Mouse (Mus musculus) liver, adult (tissue): ENCODE measurements around the gene Gck.

Experiments used
- GATA4 ChIP-seq: IDR thresholded peaks from 2 replicates; pipeline ENCODE4 v1.6.1; 2014; ENCODE audit warnings: mild to moderate bottlenecking, low read length; ENCODE audit not compliant: insufficient replicate concordance

The Gck gene

GRCm38 (mm10) chr11:5949586-5950352, at the start of gene Gck:
Gene Gck, minus strand, starts transcription at chr11:5950081.
- TF ChIP-seq GATA4: no peak

DNA sequence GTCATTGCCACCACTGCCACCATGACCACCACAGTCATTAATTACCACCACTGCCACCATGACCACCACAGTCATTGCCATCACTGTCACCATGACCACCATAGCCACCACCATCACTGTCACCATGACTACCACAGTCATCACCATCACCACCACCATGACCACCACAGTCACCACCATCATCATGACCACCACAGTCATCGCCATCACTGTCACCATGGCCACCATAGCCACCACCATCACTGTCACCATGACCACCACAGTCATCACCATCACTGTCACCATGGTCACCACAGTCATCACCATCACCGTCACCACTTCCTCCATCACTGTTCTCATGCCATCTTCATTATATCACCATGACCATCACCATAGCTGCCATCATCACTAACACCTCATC, 48.6 kb upstream of the Gck start:
- TF ChIP-seq GATA4: no peak

GRCm38 (mm10) chr11:5995989-5996388, 46.1 kb upstream of the Gck start:
- TF ChIP-seq GATA4: no peak; the same call in 1 of the 2 replicates

GRCm38 (mm10) chr11:5994880-5995279, 45.0 kb upstream of the Gck start:
- no peak for TF ChIP-seq GATA4

GRCm38 (mm10) chr11:5994212-5994611, 44.3 kb upstream of the Gck start:
- TF ChIP-seq GATA4: no peak

DNA sequence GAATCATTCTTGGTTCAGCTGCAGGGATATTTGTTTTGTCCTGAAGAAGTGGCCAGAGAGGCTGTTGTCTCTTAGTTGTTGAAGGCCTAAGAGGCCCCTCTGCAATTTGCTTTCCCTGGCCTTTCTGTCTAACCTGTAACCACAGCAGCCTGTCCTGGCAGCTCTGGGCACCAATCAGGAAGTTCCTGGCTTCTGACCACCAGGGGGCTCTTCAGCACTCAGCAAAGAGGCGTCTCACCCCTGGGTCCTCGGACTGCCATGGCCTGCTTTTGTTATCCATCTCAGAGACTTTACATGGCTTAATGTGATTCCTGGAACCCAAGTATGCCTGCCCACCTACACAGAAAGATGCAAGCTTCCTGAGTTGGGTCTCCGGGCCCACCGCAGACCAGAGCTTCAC, 41.0 kb upstream of the Gck start:
- no peak for TF ChIP-seq GATA4

DNA sequence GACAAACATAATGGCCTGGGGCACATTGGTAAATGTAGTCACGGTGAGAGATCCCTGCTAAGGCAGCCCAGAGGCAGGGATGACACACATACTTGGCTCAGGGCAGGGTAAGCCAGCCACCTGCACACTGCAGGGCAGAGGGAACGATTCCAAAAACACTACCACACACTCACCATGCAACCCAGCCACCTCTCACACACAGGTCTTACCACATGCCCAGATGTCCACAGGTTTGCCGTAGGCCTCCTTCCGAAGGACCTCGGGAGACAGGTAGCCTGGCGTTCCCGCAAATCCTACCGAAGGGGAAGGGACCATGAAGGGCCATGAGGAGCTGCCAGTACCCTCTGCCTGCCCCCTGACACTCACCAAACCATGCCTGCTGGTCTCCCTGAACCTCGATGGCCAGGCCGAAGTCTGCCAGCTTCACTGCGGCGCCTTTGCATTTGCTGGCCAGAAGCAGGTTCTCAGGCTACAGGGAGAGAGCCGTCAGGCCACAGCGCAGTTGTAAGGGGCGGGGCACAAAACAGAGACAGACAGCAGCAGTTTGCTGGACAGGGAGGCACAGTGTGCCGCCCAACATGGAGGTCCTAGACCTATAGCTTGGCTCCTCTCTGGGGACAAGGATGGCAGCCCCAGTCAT, 40.2 kb upstream of the Gck start:
- no peak for TF ChIP-seq GATA4

DNA sequence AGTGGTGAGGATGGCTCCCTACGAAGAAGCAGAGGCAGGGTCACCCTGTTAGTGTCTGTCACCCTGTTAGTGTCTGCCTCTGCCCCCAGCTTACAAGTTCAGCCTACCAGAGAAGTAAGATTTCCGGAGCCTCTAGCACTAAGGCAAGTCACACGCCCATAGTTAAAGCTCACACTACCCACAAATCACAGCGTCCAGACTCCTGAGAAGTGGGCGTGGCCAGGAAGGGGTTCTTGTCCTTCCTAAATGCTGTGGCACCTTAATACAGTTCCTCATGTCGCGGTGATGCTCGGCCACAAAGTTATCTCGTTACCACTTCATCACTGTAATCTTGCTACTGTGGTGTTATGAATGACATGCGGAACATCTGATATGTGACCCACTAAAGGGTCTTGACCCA, 38.2 kb upstream of the Gck start:
- TF ChIP-seq GATA4: no peak

GRCm38 (mm10) chr11:5983629-5984028, 33.7 kb upstream of the Gck start:
- no peak for TF ChIP-seq GATA4

DNA sequence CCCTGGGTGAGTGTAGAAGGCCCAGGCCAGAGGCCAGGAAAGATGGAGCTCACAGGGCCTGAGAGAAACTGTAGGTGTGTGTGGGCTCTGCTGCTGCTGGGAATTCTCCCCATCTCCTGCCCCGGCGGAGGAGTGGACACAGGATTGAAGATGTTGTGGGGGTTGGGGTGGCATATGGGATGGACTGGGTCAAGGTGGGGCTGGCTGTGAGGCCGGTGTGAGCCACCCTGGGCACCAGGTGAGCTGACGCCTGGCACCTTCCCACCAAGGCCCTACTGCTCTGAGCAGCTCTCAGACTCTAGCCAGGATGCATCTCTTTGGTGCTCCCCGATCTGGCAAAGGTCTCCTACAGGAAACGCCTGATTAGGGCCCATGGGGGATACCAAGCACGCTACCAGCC, 31.4 kb upstream of the Gck start:
- TF ChIP-seq GATA4: no peak

DNA sequence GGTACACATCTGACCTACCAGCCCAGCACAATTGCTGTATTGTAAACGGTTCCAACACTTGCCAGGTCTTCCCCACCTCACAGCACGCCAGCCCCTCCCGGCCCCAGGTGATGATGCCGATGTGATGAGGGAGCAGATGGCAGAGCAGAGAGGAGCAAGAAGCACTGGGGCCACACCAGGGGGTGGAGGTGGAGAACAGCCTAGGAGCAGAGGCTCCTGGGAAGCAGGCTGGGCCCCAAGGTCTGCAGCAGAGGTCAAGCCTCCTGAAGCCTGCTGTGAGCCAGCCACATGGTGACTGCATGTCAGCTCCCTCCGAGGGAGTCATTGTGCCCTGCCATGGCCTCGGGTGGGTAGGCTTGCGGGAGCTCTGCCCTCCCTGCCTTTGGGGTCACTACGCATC, 30.7 kb upstream of the Gck start:
- TF ChIP-seq GATA4: no peak

DNA sequence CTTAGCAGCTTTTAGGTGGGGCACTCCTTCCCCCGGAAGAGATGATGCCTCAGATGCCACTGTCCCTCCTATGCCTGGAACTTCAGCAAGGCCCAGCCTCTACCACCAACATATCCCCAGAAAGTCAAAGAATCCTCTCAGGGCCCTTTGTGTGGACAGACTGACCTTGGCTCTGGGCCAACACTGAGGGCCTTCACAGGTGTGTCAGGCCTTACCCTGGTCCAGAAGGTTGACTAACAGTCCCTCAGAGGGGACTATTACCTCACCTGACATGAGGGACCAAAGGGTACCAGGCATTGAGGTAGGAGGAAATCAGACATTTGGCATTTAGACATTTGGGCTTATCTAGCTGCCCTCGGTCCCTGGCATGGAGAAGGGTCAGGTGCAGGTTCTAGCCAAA, 30.2 kb upstream of the Gck start:
- no peak for TF ChIP-seq GATA4

DNA sequence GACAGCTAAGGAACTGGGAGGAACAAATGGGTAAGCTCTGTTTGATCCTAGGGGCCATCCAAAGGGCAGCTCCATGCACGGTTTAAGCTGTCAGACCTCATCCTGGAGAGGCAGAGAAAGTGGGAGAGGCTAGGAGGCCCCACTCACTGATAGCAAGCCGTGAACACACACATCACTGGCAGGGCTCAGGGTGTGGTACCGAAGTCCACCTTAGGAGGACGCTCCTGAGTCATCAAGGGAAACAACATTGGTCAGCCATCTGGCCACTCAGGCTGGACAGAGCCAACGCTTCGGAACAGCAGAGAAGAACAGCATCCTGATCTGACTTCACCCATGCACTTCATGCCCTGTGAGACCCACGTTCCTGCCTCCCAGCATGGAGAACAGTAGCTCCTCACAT, 29.2 kb upstream of the Gck start:
- TF ChIP-seq GATA4: no peak

DNA sequence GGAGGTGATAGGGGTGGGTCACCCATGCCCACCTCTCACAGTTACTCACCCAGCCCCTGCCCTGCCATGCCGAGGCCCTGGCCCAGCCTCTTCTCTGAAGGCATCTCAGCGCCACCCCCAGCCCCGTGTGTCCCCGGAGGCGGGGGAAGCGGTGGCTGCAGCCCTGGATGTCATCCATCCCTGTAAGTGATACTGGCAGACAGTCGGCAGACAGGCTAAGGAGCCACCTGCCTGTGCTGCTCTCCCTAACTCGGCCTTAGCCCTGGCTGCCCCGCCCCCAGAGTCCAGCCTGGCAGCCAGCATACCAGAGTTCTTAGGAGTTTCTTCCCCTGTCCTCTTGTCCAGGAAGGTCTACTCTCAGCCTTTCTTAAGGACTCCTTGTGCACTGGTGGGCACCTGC, 26.2 kb upstream of the Gck start:
- TF ChIP-seq GATA4: no peak

DNA sequence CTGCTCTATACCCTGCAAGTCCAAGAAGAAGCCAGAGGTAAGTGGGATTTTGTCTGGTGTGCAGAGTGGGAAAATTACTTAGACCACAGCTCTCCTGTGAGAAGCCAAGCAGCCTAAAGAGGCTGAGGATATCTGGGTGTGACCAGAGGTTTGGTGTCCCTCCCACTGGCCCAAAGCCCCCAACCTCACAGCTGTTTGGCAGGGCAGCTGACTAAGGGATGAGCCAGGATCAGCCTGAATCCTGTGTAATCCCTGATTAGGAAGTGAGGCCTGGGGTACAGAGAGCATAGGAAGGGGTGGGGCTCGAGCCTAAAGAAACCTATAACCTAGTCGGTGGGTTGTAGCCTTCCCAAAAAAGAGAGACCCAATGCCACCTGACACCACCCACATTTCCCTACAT, 25.2 kb upstream of the Gck start:
- TF ChIP-seq GATA4: no peak

GRCm38 (mm10) chr11:5974053-5974452, 24.2 kb upstream of the Gck start:
- no peak for TF ChIP-seq GATA4

- TF ChIP-seq GATA4: no peak
These were observed 23.3 kb upstream of the Gck start for GRCm38 (mm10) chr11:5973151-5973550.

DNA sequence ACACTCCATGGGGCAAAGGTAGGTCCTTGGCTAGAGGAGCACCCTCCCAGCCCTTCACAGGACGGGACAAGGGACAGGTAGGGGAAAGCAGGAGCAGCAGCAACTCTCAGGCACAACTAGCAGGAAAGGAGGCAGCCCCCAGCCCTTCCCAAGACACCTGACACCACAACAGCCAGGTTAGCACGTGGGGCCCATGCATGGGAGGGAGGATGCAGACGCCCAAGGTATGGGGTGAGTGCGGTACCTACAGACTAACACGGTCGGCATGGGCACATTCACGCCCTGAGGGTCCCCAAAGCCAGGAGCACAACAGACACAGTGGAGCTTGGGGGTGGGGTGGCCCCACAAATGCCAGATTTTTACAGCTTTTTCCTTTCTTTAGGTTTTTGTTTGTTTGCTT, 21.3 kb upstream of the Gck start:
- TF ChIP-seq GATA4: no peak

DNA sequence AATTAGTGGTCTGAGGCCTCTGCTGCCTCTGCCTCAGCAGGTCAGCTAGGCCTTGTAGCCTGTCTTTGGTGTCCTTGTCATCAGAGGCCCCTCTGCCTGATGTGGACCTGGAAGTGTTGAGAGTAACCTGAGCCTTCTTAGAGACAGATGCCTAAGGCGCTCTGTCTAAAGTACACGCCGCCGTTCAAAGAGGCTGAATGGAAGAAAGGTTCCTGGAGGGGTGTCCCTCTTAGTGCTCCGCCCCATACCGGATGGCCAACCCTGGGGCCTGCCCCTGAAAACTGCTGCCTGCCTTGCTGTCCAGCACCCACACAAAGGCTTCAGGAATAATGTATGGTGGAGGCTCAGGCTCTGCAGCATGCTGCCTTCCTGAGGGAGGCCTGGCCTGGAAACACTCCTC, 18.3 kb upstream of the Gck start:
- TF ChIP-seq GATA4: no peak
